Mouse (Mus musculus) CD8-positive naive resting alpha-beta T cell, adult 2 months (primary cell): ENCODE measurements around the gene Prkar1b.
A peak's percentile ranks its signal among the peaks of the same experiment; 100 is the strongest.

Experiments used
- DNase-seq, 2 experiments: peaks; one replicate each; pipeline ENCODE4 v3.0.0; 2022; ENCODE audit warnings: low read depth in 2 of 2, low spot score in 2 of 2

Gene Prkar1b

DNA sequence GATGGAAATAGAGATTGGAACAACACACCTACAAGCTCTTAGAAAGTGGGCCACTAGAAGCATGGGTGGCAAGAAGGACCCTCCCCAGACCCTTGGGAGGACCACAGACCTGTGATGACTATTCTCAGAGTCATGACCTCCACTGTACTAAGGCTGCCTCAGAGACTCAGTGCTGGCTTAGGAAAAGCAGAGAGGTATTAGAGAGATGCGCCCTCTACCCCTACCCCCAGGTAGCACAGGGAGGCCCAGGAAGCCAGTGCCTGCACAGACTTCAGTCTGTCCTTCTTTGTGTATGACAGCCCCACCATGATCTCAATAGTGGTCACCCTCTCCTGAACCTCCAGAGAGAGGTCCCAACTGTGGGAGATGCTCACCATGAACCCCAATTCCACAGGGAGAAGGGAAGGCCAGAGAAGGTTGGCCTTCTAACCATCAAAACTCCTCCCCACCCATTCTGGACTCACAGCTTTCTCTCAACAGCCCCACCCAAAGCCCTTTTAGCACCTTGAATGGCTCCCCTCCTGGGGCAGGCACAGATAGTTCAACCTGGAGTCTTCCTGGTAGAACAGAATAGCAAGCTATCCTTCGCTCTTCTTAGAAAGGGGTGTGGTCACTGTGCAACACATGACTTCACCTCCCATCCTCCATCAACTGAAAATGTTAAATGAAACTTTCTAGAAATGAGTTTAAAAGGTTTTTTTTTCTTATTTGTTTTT is 39.5 kb downstream of the Prkar1b start:
- no peak for DNase-seq

DNA sequence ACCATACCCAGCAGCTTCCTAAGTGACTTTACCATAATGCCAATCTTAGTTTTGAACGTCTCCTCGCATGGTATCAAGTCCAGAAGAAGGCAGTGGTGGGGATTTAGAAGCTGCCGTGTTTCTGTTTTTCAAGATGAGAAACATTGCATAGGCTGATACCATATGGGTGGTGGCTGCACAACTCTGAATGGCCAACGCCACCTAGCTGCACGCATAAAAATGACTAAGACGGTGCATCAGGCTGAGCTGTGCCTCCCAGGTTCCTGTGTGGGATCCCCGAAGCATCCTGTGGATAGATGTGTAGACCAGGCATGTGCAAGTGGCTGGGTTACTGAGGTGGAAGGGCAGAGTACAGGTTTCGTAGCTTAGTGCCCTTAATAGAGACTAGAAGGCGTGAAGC is 42.0 kb downstream of the Prkar1b start:
- DNase-seq, result no peak

GRCm38 (mm10) chr5:139101783-139102182 is 48.0 kb downstream of the Prkar1b start:
- DNase-seq, result no peak

GRCm38 (mm10) chr5:139098991-139099972 is 50.5 kb downstream of the Prkar1b start:
- DNase-seq, result no peak

DNA sequence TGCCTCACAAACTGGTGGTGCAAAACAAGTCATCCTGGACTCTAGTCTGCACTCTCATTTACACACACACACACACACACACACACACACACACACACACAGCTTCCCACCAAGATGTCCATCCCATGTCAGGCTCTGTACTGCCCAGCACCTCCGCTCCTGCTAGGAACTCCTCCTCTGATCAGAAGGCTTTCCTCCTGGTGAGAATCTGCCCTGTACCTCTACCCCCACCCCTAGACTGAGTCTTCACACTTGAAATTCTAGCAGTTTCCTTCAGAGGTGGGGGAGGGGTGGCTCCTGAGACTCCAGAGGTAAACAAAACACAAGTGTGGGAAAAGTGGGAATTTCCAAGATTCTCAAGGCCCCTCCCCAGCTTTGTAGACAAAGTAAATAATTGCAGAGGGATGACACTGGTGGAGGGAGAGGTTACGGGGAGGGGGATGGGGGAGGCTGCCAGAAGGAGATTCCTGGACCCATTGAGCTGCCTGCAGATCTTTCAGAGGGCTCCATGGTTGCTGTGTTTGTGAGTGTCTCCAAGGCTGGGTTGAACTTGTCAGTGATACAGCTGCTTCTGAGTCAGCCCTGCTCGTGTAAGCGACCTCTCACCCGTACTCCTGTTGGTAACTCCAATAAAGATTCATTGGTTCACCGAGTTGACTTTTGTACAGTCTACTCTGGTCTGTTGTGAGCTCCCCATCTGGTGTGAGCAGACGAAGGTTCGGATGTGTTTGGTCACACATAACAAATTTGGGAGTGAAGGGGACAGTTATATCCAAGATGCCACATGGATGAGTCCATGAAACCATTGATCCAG is 54.3 kb downstream of the Prkar1b start:
- DNase-seq, result no peak

DNA sequence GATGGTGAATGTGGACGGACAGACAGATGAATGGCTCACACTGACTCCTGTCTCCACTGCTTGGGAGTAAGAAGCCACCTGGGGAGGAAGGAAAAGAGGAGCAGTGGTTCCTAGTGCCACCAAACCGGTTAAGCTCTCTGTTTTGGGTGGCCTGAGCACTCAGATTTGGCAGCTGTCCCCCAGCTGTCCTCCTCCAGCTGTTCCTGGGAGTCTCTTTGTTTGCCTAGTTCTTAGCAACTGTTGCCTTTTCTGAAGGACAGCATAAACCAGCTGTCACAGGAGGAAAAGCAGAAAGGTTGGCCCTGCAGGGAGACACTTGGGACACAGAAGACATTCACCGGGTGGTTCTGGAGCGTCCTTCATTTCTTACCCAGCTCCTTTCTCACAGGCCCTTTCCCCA is 56.3 kb downstream of the Prkar1b start:
- DNase-seq, result no peak

DNA sequence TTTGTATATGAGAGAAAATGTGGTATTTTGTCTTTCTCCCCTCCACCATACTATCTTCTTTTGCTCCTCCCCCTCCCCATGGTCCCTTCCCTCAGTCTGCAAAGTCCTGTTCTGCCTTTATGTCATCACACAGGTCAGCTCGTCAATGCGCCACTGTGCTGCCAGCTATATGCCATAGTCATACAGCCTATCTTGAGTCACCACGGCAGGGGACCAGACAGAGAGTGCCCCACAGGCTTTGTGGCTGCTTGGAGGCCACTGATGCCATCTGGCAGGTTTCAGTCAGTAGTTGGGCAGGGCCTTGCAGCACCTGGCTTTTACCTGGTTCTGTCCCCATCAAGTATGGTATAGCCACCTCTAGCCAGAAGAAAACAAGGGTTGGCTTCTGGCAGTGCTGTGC is 58.1 kb downstream of the Prkar1b start:
- DNase-seq, result no peak

DNA sequence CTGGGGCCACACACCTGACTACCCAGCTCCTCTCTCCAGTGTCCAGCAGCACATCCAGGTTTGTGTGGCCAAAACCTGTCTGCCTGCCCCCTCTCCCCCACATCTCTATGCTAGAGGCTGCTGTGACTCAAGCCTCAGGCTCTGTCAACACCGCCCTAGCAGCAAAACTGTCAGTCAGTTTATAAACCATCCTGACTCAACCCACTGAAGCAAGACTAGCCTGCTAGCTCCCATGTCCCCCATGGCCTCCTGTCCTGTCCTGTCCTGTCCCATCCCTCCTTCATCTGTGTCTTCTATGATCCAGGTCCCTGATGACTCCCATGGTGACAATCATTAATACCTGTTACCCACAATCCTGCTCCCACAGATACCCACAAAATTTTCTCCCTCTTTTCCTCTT is 59.6 kb downstream of the Prkar1b start:
- no peak for DNase-seq

DNA sequence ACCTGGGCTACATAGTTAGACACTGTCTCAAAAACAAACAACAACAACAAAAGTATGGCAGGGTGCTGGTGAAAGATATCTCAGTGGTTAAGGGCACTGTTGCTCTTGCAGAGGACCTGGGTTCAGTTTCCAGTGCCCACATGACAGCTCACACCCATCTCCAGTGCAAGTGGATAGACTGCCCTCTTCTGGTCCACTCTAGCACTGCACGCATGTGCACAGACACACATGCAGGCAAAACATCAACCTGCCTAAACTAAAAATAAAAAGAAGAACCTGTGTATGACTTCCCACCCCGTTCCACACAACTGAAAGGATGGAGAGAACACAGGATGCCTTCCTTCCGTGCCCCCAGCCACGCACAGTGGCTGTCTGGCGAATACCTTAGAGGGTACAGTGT is 61.6 kb downstream of the Prkar1b start:
- no peak for DNase-seq

- DNase-seq, result no peak
Measured at GRCm38 (mm10) chr5:139084831-139085519, 64.8 kb downstream of the Prkar1b start.

DNA sequence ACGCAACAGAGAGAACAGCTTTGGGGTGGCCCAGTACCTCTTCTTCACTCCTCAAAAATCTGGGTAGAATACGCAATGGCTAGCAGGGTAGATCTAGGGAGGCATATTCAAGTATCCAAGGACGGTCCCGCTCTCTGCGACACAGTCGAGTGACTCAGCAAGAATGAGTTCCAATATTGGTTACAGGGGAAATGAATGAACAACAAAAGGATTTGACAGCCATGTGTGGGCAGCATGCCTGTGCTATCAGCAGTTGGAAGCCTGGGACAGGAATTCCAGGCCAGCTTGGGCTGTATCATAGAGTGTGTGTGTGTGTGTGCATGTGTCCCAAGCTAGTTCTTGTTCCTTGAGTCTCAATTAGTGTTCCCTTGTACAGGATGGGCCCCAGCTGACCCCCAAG is 65.5 kb downstream of the Prkar1b start:
- no peak for DNase-seq

GRCm38 (mm10) chr5:139083841-139084240 is 66.0 kb downstream of the Prkar1b start:
- no peak for DNase-seq

GRCm38 (mm10) chr5:139081370-139081769 is 68.4 kb downstream of the Prkar1b start:
- no peak for DNase-seq

DNA sequence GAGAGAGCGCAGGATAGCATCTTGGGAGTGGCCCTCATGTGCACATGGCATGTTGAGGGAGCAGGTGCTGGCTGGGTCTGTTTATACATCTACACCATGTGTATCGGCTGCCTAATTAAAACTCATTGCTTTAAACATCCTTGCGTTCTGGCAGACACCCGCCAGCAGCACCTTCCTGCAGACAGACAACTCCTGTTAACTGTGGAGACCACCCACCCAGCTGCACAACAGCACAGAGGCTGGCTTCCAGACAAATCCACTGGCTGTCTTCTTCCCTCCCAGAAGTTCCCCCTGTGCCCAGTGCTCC is 71.7 kb downstream of the Prkar1b start:
- DNase-seq, result no peak

- no peak for DNase-seq
Measured at GRCm38 (mm10) chr5:139077311-139078155, 72.3 kb downstream of the Prkar1b start.

- no peak for DNase-seq
Measured at GRCm38 (mm10) chr5:139076450-139076849, 73.4 kb downstream of the Prkar1b start.

- DNase-seq, result no peak
Measured at GRCm38 (mm10) chr5:139075791-139076190, 74.0 kb downstream of the Prkar1b start.

GRCm38 (mm10) chr5:139075125-139075524 is 74.7 kb downstream of the Prkar1b start:
- peak; percentile 68 to 76 for DNase-seq

DNA sequence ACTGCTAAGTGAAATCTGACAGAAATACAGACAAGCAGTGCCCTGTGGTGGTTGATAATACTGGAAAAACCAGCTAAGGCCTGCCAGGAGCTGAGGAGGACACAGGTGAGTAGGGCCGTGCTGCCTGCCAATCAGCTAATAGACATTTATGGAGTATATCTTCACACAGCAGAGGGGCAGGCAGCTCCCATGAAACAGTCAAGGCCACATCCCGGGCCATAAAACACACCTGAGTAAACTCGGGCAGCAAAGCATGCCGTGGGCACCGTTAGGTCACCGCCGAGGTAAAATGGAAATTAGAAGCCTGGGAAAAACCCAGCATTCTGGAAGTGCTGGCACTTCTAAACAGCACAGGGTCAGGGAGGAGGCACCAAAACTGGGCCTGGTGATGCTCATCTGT is 75.8 kb downstream of the Prkar1b start:
- DNase-seq, result no peak

DNA sequence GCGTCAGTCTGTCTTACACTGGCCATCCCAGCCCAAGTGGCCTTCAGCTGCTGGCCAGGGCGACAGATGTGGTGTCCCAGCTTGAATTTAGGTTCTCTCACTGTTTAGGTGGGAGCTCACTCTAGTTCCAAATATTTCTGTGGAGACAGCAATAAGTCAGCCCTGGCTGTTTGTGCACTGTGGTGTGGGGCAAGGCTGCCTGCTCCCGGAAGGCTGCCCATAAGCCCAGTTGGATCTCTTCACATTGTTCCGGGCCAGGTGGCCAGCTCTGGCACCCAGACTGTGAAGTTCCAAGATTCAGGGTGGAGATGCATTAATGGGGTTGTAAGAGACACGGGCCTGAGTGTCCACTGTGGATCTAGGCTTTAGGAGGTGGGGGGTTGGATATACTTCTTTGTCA is 76.9 kb downstream of the Prkar1b start:
- no peak for DNase-seq
